Mouse (Mus musculus): ENCODE data around the gene Rftn1. TPM values are rescaled to one million over a fixed set of nuclear protein-coding genes. Genes with fewer than 3 reads are reported as not detected.

The Rftn1 gene
- total and polyA plus RNA-seq, 3 experiments, result 52.5 to 80.6 (median 60.5) TPM

DNA sequence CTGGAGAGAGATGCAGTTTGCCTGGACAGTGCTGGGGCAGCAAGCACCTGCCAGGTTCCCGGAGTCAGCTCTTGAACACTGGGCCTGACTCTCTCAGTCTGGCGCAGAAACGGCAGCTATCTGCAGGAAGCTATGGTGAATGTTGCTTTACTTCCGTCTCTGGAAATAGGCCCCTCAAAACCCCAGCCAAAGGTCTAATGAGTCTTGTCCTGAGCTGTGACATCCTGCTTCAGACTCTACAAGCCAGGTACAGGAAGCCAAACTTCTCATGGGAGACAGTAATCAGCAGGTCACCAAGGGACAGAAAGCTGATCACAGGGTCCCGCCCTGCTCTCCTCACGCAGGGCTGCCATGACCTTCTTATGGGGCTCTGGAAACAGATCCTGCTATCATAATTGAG is 203.4 kb downstream of the Rftn1 start:
- no peaks in the 10 kb centered on the region for H3K79me2 ChIP-seq (replicated peaks; ENCODE audit: control insufficient read depth, extremely low read depth, insufficient read depth, poor library complexity, severe bottlenecking)
- peaks cover 10 to 23% of the 10 kb centered on the region in 2 experiments for H3K36me3 ChIP-seq (replicated peaks in 1 of 2; ENCODE audit: control insufficient read depth in 1 of 2, insufficient read depth in 1 of 2, low read length in 1 of 2)
- H3K9ac ChIP-seq (ENCODE audit: insufficient read depth, low read depth), result no peak overlapping the region
- H3K4me3 ChIP-seq (replicated peaks in 1 of 3; ENCODE audit: low read depth in 2 of 3, low read length in 2 of 3, poor library complexity in 1 of 3), result no peak overlapping the region
- dilution Hi-C loops (cut with MboI; ENCODE audit: extremely low pct_ligation_motif_present, extremely low pct_unique_long_range_greater_than_20kb, low sequenced_read_pairs) (no loop called here), in situ Hi-C loops (cut with MboI; ENCODE audit: low pct_ligation_motif_present, low pct_unique_long_range_greater_than_20kb, low sequenced_read_pairs) (no loop called here)
- H3K27me3 ChIP-seq (replicated peaks), result no peaks in the 10 kb centered on the region
- H3K4me1 ChIP-seq (ENCODE audit: control insufficient read depth in 1 of 2, insufficient read depth in 2 of 2), result 0 out of 4 replicates have a peak, but pooled peaks cover 0 to 7% of the 10 kb centered on the region in 2 experiments
- H3K27ac ChIP-seq (ENCODE audit: insufficient read depth, low read depth), result no peak overlapping the region
- no peak overlapping the region for H3K4me2 ChIP-seq (ENCODE audit: insufficient read depth, low read depth, poor library complexity, severe bottlenecking)
- H3K9me3 ChIP-seq (replicated peaks; ENCODE audit: low read length), result no peaks in the 10 kb centered on the region
- TF ChIP-seq GABPA (IDR thresholded peaks at IDR 0.05; ENCODE audit: insufficient replicate concordance, low read depth, low read length) (no peak), MYC (IDR thresholded peaks at IDR 0.05; ENCODE audit: low read depth, low read length) (no peak), E2F4 (IDR thresholded peaks at IDR 0.05; ENCODE audit: insufficient replicate concordance, low read depth, low read length) (no peak), ELF1 (IDR thresholded peaks at IDR 0.05; ENCODE audit: low read depth, low read length) (no peak), HCFC1 (IDR thresholded peaks at IDR 0.05; ENCODE audit: low read depth, low read length) (no peak), NRF1 (IDR thresholded peaks at IDR 0.05; ENCODE audit: low read depth, low read length) (no peak), SIN3A (IDR thresholded peaks at IDR 0.05; ENCODE audit: low read length) (no peak), ZNF384 (IDR thresholded peaks at IDR 0.05; ENCODE audit: low read depth, low read length) (no peak), RCOR1 (conservative IDR thresholded peaks at IDR 0.05; ENCODE audit: low read depth, low read length) (no peak), ZMIZ1 (IDR thresholded peaks at IDR 0.05; ENCODE audit: low read depth, low read length) (no peak), BHLHE40 (IDR thresholded peaks at IDR 0.05; ENCODE audit: low read depth, low read length) (no peak), CHD1 (IDR thresholded peaks at IDR 0.05; ENCODE audit: low read depth, low read length) (no peak), TBP (conservative IDR thresholded peaks at IDR 0.05; ENCODE audit: low read depth, low read length) (no peak), USF2 (conservative IDR thresholded peaks at IDR 0.05; ENCODE audit: low read depth, low read length) (no peak), JUN (IDR thresholded peaks at IDR 0.05; ENCODE audit: insufficient read depth, low read depth, low read length) (no peak), MXI1 (IDR thresholded peaks at IDR 0.05; ENCODE audit: low read depth, low read length) (no peak), POLR2A (IDR thresholded peaks at IDR 0.05; ENCODE audit: low read depth, low read length) (no peak), USF1 (IDR thresholded peaks at IDR 0.05; ENCODE audit: low read depth, low read length) (no peak), TCF12 (IDR thresholded peaks at IDR 0.05; ENCODE audit: low read depth, low read length) (no peak)
- no peak for DNase-seq (ENCODE audit: extremely low read depth)

DNA sequence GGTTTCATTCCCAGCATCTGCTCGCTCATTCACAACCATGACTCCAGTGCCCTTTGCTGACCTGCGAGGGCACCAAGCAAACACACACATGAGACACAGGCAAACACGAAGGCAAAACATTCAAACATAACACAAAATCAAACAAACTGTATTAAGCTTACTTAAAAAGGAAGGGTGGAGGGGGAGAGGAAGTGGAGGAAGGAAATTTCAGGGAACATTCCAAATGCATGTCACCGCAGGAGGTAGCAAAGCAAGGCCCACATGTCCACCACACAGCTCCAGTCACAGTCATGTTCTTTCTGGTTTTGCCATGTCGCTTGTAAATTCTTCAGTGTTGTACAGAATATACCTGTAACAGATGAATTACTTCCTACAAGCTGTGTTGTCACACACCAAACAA is 207.0 kb downstream of the Rftn1 start:
- Histone ChIP-seq H3K9ac (ENCODE audit: insufficient read depth, low read depth) (no peak overlapping the region), H3K4me1 (ENCODE audit: control insufficient read depth in 1 of 2, insufficient read depth in 2 of 2) (0 out of 4 replicates have a peak, but pooled peaks cover 0 to 2% of the 10 kb centered on the region in 2 experiments), H3K27me3 (replicated peaks) (no peaks in the 10 kb centered on the region), H3K27ac (ENCODE audit: insufficient read depth, low read depth) (no peak overlapping the region), H3K4me3 (replicated peaks in 1 of 3; ENCODE audit: low read depth in 2 of 3, low read length in 2 of 3, poor library complexity in 1 of 3) (no peak overlapping the region), H3K4me2 (ENCODE audit: insufficient read depth, low read depth, poor library complexity, severe bottlenecking) (no peak overlapping the region), H3K79me2 (replicated peaks; ENCODE audit: control insufficient read depth, extremely low read depth, insufficient read depth, poor library complexity, severe bottlenecking) (no peaks in the 10 kb centered on the region), H3K36me3 (replicated peaks in 1 of 2; ENCODE audit: control insufficient read depth in 1 of 2, insufficient read depth in 1 of 2, low read length in 1 of 2) (peaks cover 7 to 13% of the 10 kb centered on the region in 2 experiments), H3K9me3 (replicated peaks; ENCODE audit: low read length) (peaks cover 8% of the 10 kb centered on the region)
- dilution Hi-C loops (cut with MboI; ENCODE audit: extremely low pct_ligation_motif_present, extremely low pct_unique_long_range_greater_than_20kb, low sequenced_read_pairs) (no loop called here), in situ Hi-C loops (cut with MboI; ENCODE audit: low pct_ligation_motif_present, low pct_unique_long_range_greater_than_20kb, low sequenced_read_pairs) (loop anchor here (5.0 kb wide), 1 partner anchor 74 kb away; no protein-coding TSS in a partner anchor)
- TF ChIP-seq ZMIZ1 (IDR thresholded peaks at IDR 0.05; ENCODE audit: low read depth, low read length) (no peak), POLR2A (IDR thresholded peaks at IDR 0.05; ENCODE audit: low read depth, low read length) (no peak), CTCF (conservative IDR thresholded peaks at IDR 0.05 in 1 of 2, IDR thresholded peaks at IDR 0.05 in 1 of 2; ENCODE audit: low read depth in 2 of 2, low read length in 2 of 2) (no peak), MAZ (IDR thresholded peaks at IDR 0.05; ENCODE audit: low read depth, low read length) (no peak), E2F4 (IDR thresholded peaks at IDR 0.05; ENCODE audit: insufficient replicate concordance, low read depth, low read length) (no peak)
- no peak for DNase-seq (ENCODE audit: extremely low read depth)
